Mouse (Mus musculus): ENCODE measurements around the gene N4bp2.

The N4bp2 gene

GRCm38 (mm10) chr5:65831917-65832618, 68.7 kb downstream of the N4bp2 start:
- peak; percentile 85 for DNase-seq

DNA sequence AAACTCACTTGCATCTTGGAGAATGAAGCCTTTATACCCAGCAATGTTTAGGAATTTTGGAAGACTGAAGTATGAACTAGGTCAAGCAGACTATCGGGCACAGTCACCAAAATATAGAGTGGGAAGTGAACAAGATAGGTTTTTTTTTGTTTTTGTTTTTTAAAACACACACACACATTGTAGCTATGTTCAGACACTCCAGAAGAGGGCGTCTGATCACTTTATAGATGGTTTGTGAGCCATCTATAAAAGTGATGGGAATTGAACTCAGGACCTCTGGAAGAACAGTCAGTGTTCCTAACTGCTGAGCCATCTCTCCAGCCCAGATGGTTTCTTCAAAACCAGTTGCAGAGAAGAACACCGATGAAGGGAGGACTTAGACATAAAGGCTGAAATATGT, 69.8 kb downstream of the N4bp2 start:
- DNase-seq = no peak

- no peak for DNase-seq
Measured at GRCm38 (mm10) chr5:65833766-65834498, 70.6 kb downstream of the N4bp2 start.

GRCm38 (mm10) chr5:65838053-65838452, 74.7 kb downstream of the N4bp2 start:
- peak; percentile 1 for DNase-seq

DNA sequence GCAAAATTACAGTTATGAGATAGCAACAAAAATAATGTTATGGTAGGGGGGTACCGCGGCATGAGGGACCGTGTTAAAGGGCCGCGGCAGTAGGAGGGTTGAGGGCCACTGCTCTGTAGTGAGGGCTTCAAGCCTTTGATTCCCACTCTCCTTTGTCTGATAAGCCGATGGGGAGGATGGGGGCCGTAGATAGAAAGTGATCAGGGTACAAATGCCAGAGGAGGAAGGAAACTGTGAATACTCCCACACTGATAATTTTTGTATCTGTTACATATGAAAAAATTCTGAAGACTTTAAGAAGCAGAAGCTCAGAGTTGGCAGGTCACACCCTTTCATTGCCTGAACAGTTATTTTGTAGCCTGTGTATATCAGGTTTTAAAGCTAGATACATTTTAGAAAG, 79.6 kb downstream of the N4bp2 start:
- peak; percentile 24 for DNase-seq

GRCm38 (mm10) chr5:65846534-65846933, 83.2 kb downstream of the N4bp2 start:
- peak; percentile 80 for DNase-seq

DNA sequence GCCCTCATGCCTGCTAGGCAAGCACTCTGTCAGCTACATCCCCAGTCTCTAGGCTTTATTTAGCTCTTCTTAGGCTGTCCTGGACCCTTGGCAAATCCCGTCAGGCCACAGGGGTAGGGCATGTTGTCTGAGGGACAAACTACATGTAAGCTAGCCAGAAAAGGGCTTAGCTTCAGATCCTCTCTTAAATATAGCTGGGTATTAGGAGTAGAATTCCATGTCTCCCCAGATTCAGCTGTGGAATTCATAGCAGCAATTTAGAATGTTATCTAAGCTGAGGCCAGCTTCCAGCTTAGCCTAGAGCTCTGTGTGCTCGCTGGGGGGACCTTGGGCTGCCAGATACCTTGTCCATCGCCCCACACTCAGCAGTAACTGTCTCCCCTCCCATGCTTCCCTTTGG, 83.6 kb downstream of the N4bp2 start:
- DNase-seq = peak; percentile 72

DNA sequence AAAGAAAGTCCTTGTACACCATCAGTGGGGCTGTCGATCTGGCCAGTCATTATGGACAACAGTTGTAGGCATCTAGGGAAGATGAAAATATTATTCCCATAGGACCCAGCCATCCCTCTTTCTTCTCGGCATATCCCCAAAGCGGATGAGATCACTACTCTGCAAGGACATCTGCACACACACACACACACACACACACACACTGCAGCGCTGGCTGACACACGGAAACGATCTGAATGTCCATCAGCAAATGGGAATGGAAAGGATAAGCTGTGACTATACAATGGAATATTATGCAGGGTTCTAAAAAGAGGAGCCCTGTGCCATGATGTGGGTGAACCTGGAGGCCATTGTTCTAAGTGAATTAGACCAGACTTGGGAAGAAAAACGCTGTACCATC, 84.3 kb downstream of the N4bp2 start:
- peak; percentile 67 for DNase-seq

GRCm38 (mm10) chr5:65850765-65851164, 87.4 kb downstream of the N4bp2 start:
- DNase-seq = peak; percentile 90

GRCm38 (mm10) chr5:65854786-65855191, 91.5 kb downstream of the N4bp2 start:
- peak; percentile 71 for DNase-seq

- DNase-seq = no peak
Measured at GRCm38 (mm10) chr5:65855571-65855970, 92.2 kb downstream of the N4bp2 start.

GRCm38 (mm10) chr5:65856591-65857411, 93.5 kb downstream of the N4bp2 start:
- peak; percentile 62 for DNase-seq

DNA sequence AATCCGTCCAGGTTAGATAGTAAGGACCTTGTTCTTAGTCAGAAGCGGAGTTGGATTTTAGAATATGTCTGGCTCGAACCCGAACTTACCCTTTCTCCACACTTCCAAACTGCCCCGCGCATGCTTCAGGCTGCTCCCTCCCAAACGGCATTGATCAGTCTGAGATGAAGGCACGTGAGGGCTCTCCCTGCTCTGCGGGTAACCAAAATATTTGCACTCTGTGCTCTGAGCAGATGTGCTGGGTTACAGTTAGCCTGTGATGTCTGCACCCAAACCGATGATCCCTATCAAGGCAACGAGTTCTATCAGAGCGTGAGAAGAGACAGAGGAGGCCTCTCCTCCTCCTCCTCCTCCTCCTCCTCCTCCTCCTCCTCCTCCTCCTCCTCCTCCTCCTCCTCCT, 94.6 kb downstream of the N4bp2 start:
- peak; percentile 77 for DNase-seq

DNA sequence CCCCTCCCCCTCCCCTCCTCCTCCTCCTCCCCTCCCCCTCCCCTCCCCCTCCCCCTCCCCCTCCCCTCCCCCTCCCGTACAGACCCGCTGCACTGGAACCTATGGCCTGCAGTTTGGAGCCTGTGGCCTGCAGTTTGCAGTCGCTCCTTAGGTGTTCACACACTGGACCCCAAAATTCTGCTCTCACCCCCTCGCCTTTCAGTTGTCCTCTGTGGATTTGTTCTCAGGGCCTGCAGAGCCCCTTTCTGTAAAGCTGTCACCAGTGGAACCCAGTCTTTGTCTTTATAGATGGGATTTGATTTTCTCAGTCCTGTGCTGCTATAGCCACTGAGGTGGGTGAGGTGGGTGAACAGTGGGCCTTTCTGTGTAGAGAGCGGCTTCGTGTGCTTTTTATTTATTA, 95.0 kb downstream of the N4bp2 start:
- no peak for DNase-seq

DNA sequence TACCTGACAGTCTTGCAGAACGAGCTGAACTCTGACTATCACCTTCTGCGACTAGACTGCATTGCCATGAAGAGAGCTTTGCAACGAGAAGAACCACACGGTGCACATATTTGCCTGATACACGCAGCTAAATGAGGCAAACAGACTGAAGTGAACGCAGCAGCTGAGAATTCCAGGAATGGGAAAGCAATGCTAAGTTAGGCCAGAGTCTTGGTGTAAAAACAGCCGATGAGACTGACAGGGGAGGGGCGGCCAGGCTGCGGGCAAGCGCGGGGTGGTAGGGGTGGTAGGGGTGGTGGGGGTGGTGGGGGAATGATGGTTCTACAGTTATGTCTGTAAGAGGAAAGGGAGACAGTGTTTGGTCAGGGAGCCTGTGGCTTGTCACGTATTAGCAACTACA, 95.6 kb downstream of the N4bp2 start:
- DNase-seq = peak; percentile 84

DNA sequence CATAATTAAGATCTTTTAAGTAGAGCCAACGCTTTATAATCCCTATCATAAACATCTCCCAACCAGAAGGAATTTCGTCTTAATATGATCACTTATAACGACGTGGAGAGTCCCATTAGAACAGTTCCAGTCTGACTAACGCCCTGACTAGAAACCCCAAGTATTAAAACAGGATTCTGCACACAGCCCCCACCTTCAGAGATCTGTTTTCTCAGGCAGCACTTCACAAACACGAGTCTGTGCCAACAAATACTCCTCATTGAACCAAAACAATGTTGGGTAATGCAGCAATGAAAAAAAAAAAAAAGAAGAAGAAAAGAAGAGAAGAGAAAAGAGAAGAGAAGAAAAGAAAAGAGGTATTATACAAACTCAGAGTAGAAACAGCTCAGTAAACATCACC, 96.1 kb downstream of the N4bp2 start:
- DNase-seq = peak; percentile 90

DNA sequence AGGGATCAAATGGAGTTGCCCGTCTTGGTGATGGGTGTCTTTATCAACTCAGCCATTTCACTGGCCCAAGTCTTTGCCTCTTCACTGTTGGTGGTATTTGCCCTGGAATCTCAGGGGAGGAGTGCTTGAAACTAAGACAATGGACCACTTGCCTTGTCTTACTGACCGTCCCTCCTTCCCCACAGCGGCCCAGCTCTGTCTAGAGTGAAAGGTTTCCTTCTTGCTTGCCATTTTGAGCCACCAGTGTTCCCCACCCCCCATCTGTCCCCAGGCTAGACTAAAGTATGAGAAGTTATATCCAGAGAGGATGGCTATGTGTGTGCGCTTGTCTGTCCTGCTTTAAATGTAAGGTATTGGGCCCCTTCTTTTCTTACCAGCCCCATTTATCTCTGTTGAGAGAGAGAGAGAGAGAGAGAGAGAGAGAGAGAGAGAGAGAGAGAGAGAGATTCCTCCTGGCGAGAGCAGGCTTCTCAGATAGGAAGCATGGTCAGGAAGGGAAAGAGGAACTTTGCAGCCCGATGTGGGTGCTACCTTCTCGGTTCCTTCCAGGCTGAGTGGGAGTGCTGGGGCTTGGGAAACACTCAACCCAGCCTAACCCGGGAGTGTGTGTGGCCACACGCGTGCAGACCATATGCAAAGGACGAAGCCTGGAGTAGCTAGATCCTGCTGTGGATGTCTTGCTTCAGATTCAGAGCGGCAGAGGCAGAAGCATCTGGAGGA, 97.1 kb downstream of the N4bp2 start:
- DNase-seq = peak; percentile 97

- DNase-seq = peak; percentile 78
Measured at GRCm38 (mm10) chr5:65861154-65861944, 98.0 kb downstream of the N4bp2 start, which contains the start of gene Rhoh. Rhoh (plus strand) TSS chr5:65861213.

- DNase-seq = peak; percentile 83
Measured at GRCm38 (mm10) chr5:65862217-65862927, 99.1 kb downstream of the N4bp2 start.

DNA sequence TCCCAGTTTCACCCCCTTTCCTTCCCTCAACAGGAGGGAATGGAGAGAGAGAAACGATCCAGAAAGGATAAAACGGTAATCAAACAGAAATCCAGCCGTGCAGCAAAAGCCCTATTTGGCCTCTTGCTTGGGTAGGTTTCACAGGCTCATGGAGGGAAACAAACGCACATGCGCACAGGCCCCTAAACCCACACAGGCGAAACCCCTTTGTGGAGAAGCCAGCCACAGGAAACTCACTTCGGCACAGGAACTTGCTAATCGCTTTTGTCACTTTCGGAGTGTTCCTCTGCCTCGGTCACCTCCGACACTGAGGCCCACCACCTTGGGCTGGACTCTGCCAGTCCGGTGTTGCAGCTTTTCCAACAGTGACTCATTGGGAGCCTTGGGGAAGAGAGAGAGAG, 100.0 kb downstream of the N4bp2 start:
- peak; percentile 96 for DNase-seq

- DNase-seq = peak; percentile 66
Measured at GRCm38 (mm10) chr5:65864486-65864885, 101.2 kb downstream of the N4bp2 start.
